Mouse (Mus musculus): ENCODE measurements at regions not wholly inside any gene's neighbourhood (a gene's known extent, or its start where the extent isn't known, plus 50 kb on each side); places are given as distances from the start of the nearest gene placed in this dataset.

GRCm38 (mm10) chr19:54982801-54983200 lies 144.2 kb downstream of the Gpam start:
- TF ChIP-seq CTCF (IDR thresholded peaks at IDR 0.05) (no peak), EP300 (IDR thresholded peaks at IDR 0.05) (no peak)

All from lung, postnatal 0 days (tissue).